Mouse (Mus musculus): ENCODE measurements around the gene Cyth2.

The Cyth2 gene

DNA sequence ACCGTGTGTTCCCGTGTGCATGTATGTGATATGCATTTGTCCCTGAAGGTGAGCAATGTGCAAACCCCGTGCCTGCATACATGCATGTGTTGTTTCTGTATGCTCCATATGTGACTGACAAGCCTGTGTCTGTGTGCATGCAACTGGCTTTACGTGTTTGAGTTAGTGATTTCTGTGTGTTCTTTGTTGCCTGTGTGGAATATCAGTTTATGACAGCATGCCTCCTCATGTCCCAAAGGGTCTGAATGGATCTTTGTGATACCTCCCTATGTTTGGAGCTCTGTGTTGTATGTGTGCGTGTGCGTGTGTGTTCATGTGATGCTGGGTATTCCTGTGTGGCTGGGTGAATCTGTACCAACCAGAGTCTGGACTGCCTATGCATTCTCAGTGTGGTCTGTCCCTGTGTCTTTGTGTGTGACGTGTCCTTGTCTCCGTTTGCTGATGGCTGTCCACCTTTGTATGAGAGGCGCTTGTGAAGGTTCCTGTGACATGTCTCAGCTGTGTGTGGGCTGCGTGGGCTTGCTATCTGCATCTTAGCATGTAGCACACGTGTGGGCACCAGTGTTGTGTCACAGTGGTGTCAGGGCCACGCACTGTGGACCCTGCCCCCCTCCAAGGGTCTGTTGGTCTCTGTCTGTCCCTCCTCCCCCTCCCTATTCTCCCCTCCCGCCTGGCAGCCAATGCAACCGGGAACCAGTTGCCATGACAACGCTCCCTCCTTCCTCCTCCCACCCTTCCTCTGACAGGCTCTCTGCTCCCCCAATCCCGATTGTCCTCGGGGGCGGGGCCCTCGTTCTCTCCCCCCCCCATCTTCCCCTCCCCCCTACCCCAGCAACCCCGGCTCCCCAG lies 29.6 kb downstream of the Cyth2 start, which contains the start of gene Sult2b1:
Sult2b1 (minus strand) TSS at position 146 of the 849 bp plus-strand sequence.
- no peak for DNase-seq

DNA sequence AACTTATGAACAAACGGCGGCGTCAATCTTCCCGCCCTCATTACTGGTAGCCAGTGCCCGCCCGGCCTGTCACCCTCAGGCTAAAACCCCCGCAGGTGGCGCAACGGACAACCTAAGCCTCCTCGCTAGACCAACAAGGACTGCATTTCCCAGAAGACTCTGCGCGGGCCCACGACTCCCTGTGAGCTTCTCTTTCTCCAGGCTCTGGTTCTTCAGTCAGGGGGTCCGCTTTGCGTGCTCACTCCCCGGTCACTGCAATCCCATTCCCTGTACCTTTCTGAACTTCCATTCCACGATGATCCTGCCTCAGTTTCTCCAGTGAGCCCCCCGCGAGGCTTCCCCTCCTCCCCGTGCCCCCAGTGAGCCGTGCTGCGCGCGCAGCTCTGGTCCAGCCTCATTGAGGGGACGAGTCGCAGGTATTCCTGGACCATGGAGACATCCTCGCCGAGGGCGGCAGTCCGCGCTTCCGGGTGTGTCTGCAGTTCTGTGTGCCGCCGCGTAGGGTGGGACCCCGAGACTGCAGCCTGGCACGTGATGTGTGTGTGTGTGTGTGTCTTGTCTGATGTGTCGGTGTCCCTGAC lies 30.8 kb downstream of the Cyth2 start, which contains the start of gene Lmtk3:
Lmtk3 (plus strand) TSS at position 228 of the 581 bp plus-strand sequence.
- peak; percentile 53 for DNase-seq

DNA sequence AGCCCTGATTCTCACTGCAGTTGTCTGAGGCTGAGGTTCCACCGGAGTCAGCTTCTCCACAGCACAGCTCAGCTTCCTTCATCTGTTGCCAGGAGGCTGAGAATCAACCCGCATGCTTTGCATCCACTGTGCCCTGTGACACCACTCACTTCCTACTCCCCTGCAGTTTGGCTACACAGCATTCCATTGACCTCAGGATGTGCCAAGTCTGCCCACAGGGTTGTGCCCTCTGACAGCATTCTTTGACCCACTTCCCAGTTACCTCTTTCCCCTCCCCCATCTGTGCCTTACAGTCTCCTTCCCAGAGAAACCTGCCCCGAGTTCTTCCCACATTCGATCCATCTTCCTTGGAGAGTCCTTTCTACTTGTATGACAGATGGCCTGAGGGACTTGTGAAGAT lies 32.1 kb downstream of the Cyth2 start:
- no peak for DNase-seq

DNA sequence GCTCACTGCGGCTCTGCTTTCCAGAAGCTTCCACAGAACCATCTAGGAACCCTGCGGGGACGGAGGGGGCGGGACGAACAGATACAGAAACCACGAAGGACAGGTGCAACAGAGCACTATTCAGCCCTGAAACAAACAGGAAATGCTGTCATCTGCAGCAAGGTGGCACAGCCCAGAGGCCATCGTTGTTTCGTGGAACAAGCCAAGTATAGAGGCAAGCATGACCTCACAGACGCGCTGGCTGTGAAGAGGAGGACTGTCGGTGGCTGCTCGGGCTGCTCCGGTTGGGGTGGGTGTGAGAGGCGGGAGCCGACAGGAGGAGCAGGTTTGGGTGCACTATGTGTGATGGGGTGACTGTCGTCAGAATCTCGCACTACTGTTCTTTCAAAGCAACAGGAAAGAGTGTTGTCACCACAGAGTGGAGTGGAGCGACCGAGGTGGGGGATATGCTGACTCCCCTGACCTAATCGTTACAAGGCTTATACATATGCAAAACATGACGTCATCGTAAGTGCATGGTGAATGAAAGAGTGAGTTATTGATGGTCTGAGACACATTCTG lies 35.2 kb downstream of the Cyth2 start:
- DNase-seq = peak; percentile 64

DNA sequence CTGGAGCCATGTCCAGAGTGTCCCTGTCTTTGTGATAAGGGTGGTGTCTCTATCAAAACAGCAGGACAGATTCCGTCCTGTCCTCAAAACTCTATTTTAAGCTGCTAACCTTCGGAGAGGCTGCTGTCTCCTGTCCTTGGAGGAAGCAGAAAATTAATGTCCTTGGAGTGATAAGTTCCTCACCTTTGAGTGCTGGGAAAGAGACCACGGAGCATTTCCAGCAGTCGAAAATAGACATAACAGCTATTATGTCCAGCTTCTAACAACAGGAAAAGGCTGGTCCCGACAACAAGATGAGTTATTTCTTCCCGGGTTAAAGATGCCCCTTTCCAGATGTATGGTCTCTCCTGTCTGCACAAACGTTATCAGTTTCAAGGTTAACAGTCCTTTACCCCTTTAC lies 39.1 kb downstream of the Cyth2 start:
- no peak for DNase-seq

DNA sequence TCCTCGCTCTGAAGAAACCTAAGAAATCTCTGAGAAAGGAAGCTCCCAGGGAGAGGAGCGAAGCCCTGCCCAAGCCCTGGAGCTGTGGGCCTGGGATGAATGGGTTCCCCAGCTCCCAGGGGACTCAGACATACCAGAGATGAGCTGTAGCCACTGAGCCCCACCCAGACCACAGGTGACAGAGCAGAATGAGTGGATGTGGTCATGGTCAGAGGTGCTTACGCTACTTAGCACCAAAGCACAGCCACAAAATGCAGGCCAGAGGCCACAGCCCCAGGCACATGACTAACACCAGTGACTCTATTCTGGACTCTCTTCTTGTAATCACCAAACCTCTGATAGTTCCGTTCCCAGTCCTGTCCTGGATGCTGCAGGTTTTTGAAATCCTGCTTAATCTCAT lies 43.3 kb downstream of the Cyth2 start:
- no peak for DNase-seq

DNA sequence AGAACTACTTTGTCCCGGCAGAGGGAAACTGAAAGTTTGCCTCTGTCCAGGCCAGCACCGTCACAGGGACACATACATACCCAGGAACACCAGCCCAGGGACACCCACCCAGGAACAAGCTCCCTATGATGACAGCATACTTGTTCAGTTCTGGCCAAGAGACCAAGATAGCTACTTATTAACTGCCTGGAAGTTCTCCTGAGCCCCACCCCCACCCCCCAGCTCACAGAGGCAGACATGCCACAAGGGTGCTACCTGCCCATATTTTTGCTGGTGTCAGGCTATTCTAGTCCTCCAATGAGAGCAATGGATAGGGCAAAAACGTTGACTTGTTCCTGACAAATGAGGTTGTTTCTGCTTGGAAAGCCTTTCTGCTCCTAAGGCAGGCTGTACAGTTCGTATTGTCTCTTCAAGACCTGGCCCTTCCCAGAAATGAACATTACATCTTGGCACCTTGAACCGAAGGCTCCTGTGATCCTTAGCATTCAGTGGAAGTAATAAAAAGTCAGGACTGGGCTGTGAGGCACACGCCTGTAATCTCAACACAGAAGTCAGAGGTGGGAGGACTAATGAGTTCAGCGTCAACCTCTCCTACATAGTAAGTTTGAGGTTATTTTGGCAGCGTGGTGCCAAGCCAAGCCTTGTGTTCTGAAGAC lies 43.8 kb downstream of the Cyth2 start:
- DNase-seq = no peak

DNA sequence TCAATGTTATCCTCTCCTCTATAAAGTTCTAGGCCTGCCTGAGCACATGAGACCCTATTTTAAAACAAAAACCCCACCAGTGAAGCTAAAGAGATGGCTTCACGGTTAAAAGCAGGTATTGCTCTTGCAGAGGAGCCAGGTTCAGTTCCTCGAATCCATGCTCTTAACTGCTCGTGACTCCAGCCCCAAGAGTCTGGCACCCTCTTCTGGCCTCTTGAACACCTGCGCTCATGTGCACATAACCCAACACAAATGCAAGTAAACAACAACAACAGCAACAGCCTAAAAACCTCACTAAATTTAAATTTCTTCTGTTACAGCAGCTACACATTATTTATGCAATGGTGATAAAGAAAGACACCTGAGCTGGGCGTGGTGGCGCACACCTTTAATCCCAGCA lies 46.9 kb downstream of the Cyth2 start:
- no peak for DNase-seq

DNA sequence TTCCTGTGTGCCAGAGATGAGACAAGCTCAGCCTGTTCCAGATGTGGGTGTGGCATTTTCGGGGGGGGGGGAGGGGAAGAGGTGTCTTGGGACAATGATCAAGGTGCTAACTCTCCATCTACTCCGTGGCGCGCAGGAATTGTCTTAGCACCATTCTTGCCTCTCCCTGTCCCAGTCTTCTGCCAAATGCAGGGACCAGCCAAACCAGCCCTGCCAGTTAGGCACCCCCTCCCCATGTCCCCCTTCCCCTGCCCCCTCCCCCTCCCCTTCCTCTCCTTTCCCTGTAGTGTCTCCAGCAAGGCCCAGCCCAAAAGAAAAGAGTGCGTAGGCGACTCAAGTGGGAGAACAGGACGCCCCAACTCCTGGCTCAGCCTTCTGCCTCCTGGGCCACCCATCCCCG lies 47.6 kb downstream of the Cyth2 start:
- no peak for DNase-seq

DNA sequence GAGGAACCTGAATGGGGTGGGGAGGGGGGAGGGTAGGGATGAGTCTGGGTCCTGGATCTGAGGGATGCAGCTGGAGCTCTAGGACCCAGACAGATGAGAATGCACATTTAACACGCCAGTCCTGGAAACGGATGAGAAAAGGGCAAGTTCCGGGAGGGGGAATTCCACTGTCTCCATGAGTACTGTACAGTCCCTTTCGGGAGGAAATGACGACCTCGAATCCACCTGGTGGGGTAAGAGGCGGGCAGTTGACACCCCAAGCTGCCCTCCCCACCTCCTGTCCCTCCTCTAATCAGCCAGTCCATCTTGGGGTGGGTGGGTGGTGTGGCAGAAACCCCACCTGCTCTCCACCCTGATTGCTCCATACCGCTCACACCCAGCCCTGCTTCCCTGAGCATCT lies 48.4 kb downstream of the Cyth2 start:
- DNase-seq = no peak

DNA sequence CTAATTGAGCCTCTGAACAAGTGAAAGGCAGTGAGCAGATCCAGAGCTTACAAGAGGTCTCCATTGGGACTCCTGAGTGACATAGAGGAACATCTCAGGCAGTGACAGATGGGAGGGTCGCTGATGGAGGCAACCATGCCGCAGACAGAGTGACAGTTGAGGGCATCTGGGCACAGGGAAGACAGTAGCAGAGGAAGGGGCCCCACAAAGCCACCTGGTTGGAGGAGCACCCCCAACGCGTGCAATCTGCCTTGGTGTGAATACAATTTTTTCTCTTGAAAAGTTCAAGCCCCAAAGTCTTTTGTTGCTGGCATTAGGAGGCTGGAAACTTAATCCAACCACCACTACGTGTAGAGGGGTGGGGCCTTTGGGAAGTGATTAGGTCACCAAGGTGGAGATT lies 54.2 kb downstream of the Cyth2 start:
- peak; percentile 35 for DNase-seq

DNA sequence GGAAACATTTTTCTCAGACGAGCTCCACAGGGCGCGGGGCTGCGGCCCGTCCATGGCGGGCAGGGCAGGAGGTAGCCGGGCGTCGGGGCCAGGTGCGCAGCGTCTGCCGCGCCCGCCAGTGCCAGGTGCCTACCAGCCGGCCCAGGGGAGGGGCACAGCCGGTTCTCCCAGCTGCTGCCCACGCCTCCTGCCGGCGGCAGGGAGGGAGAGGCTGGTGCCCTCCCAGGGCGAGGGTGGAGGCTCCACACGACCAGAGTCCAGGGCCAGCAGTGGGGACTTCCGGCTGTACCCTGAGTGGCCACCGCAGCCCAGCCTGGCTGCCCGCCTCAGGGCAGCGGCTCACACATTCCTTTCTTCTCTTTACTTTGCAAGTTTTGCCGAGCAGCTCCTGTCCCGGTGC lies 55.0 kb downstream of the Cyth2 start:
- peak; percentile 64 for DNase-seq

Data from thymus, postnatal 25 days (tissue).